Mouse (Mus musculus) intestine, embryonic 15.5 days (tissue): Measurements from ENCODE around the gene Nelfe. TPM values are rescaled to one million over a fixed set of nuclear protein-coding genes. Genes with fewer than 3 reads are reported as not detected.
"Not testable (repeated sequence)": the region's sequence is repeated elsewhere in the genome, so short reads cannot be mapped to it uniquely, and the experiment has no call there.

Experiments used
- ATAC-seq: fragments of 200-750 bp; cut with Nextera tagmentation; 2 replicates; pipeline ENCODE4 v1.8.0; 2017; ENCODE audit warnings: moderate TSS enrichment, moderate library complexity
- H3K27ac ChIP-seq: fragments of 300-500 bp; sonication (generic); 2 replicates; pipeline ENCODE4 v1.5.1; 2015; ENCODE audit warnings: mild to moderate bottlenecking, inconsistent platforms
- H3K27me3 ChIP-seq: fragments of 300-500 bp; sonication (generic); replicated peaks from 2 replicates; pipeline ENCODE4 v1.6.1; 2015; ENCODE audit warnings: inconsistent platforms
- H3K36me3 ChIP-seq: fragments of 300-500 bp; sonication (generic); 2 replicates; pipeline ENCODE4 v1.6.1; 2015; ENCODE audit warnings: inconsistent platforms
- H3K4me1 ChIP-seq: fragments of 300-500 bp; sonication (generic); replicated peaks from 2 replicates; pipeline ENCODE4 v1.6.1; 2015; ENCODE audit warnings: inconsistent platforms
- H3K4me2 ChIP-seq: fragments of 300-500 bp; sonication (generic); replicated peaks from 2 replicates; pipeline ENCODE4 v1.6.1; 2015; ENCODE audit warnings: mild to moderate bottlenecking, inconsistent platforms
- H3K4me3 ChIP-seq: fragments of 300-500 bp; sonication (generic); replicated peaks from 2 replicates; pipeline ENCODE4 v1.5.1; 2015; ENCODE audit warnings: inconsistent platforms
- H3K9ac ChIP-seq: fragments of 300-500 bp; sonication (generic); 2 replicates; pipeline ENCODE4 v1.6.1; 2015; ENCODE audit warnings: inconsistent platforms
- H3K9me3 ChIP-seq: fragments of 300-500 bp; sonication (generic); 2 replicates; pipeline ENCODE4 v1.6.1; 2016; ENCODE audit warnings: inconsistent platforms
- WGBS: fragments of 180-500 bp; shearing (Covaris S2); methylation state at CpG from one replicate; pipeline ENCODE4 v1.1.7; 2015; 5-methylcytosine and 5-hydroxymethylcytosine counted together
- polyA plus RNA-seq: library from polyadenylated mRNA; unstranded; fragments of >200 nt; fragmentation: Nextera tagmentation; extraction: Ambion mirVana; gene quantifications from 2 replicates; pipeline ENCODE4 v1.2.1, GENCODE M21; 2015

Nelfe gene
- polyA plus RNA-seq, 1 experiment from 2014 or later: 98.4 TPM

- WGBS: 14% methylated on average over 10 of the region's 10 CpGs
- Histone ChIP-seq H3K4me1 (peaks cover 29% of the 10 kb centered on the region), H3K27ac (peak overlapping the region; percentile 96), H3K9me3 (no peaks in the 10 kb centered on the region), H3K4me3 (peak overlapping the region; percentile 97), H3K36me3 (peaks cover 12% of the 10 kb centered on the region), H3K27me3 (no peaks in the 10 kb centered on the region), H3K4me2 (peak overlapping the region; percentile 76), H3K9ac (peak overlapping the region; percentile 94)
- ATAC-seq: 0 out of 2 replicates have a peak, but pooled peaks have one; percentile 9
Measured at GRCm38 (mm10) chr17:34897373-34898159, 47.4 kb downstream of the Nelfe start.

GRCm38 (mm10) chr17:34898160-34898586 is 48.0 kb downstream of the Nelfe start, which contains the start of the genes C2 and Ehmt2:
Gene C2 (minus strand): TSS chr17:34898265.
Gene Ehmt2 (plus strand): TSS chr17:34898469.
- H3K9ac ChIP-seq: peak within 1 kb of the TSS; percentile 94
- whole genome bisulfite sequencing: under 1% methylated on average over 35 of the region's 44 CpGs
- no peaks in the 10 kb centered on the region for H3K27me3 ChIP-seq
- peak within 1 kb of the TSS; percentile 96 for H3K27ac ChIP-seq
- H3K9me3 ChIP-seq: no peaks in the 10 kb centered on the region
- H3K4me2 ChIP-seq: peak within 1 kb of the TSS; percentile 76
- peak; percentile 57 for ATAC-seq
- H3K4me3 ChIP-seq: peak within 1 kb of the TSS; percentile 97
- H3K36me3 ChIP-seq: peaks cover 17% of the 10 kb centered on the region
- peaks cover 26% of the 10 kb centered on the region for H3K4me1 ChIP-seq

GRCm38 (mm10) chr17:34898706-34899052 is 48.5 kb downstream of the Nelfe start:
- WGBS: 0% methylated on average over 7 of the region's 47 CpGs
- peak overlapping the region; percentile 96 for H3K27ac ChIP-seq
- peaks cover 24% of the 10 kb centered on the region for H3K4me1 ChIP-seq
- H3K4me3 ChIP-seq: peak overlapping the region; percentile 97
- peak; percentile 5; the same call in 1 of the 2 replicates for ATAC-seq
- peak overlapping the region; percentile 76 for H3K4me2 ChIP-seq
- no peaks in the 10 kb centered on the region for H3K27me3 ChIP-seq
- peak overlapping the region; percentile 94 for H3K9ac ChIP-seq
- H3K9me3 ChIP-seq: no peaks in the 10 kb centered on the region
- H3K36me3 ChIP-seq: peaks cover 22% of the 10 kb centered on the region

GRCm38 (mm10) chr17:34899053-34899889 is 49.1 kb downstream of the Nelfe start:
- H3K4me2 ChIP-seq: peak overlapping the region; percentile 76
- H3K27me3 ChIP-seq: no peaks in the 10 kb centered on the region
- peak overlapping the region; percentile 94 for H3K9ac ChIP-seq
- WGBS: under 1% methylated on average over 42 of the region's 45 CpGs
- H3K9me3 ChIP-seq: no peaks in the 10 kb centered on the region
- H3K4me1 ChIP-seq: peaks cover 21% of the 10 kb centered on the region
- H3K27ac ChIP-seq: peak overlapping the region; percentile 96
- H3K36me3 ChIP-seq: peaks cover 25% of the 10 kb centered on the region
- peak overlapping the region; percentile 97 for H3K4me3 ChIP-seq
- ATAC-seq: peak; percentile 6

GRCm38 (mm10) chr17:34899890-34900243 is 49.7 kb downstream of the Nelfe start:
- no peak for ATAC-seq
- 2% methylated on average over 5 of the region's 5 CpGs for WGBS

GRCm38 (mm10) chr17:34900826-34901225 is 50.6 kb downstream of the Nelfe start:
- Histone ChIP-seq H3K4me1 (peaks cover 15% of the 10 kb centered on the region), H3K4me2 (peak overlapping the region; percentile 76; the same call in 1 of the 2 replicates), H3K36me3 (peaks cover 34% of the 10 kb centered on the region)
- H3K9ac ChIP-seq, H3K4me3 ChIP-seq, H3K27ac ChIP-seq, H3K27me3 ChIP-seq, H3K9me3 ChIP-seq, ATAC-seq: not testable (repeated sequence)

More at GRCm38 (mm10) chr17:34899890-34900243, 49.7 kb downstream of the Nelfe start:
- Histone ChIP-seq H3K4me2 (peak overlapping the region; percentile 76), H3K27me3 (no peaks in the 10 kb centered on the region), H3K4me1 (peaks cover 21% of the 10 kb centered on the region), H3K36me3 (peaks cover 26% of the 10 kb centered on the region), H3K9ac (peak overlapping the region; percentile 94), H3K27ac (peak overlapping the region; percentile 96), H3K9me3 (no peaks in the 10 kb centered on the region), H3K4me3 (peak overlapping the region; percentile 97)

GRCm38 (mm10) chr17:34901948-34902347 is 51.8 kb downstream of the Nelfe start:
- H3K27ac ChIP-seq: not testable (repeated sequence)
- WGBS: 89% methylated on average over 9 of the region's 10 CpGs
- peaks cover 38% of the 10 kb centered on the region for H3K36me3 ChIP-seq

GRCm38 (mm10) chr17:34902895-34903294 is 52.7 kb downstream of the Nelfe start:
- H3K9ac ChIP-seq: no peak overlapping the region
- H3K9me3 ChIP-seq: no peaks in the 10 kb centered on the region
- no peak overlapping the region for H3K4me2 ChIP-seq
- WGBS: 83% methylated on average over 9 of the region's 9 CpGs
- H3K36me3 ChIP-seq: peaks cover 47% of the 10 kb centered on the region
- H3K27ac ChIP-seq: no peak overlapping the region
- 0 out of 2 replicates have a peak, but pooled peaks cover 1% of the 10 kb centered on the region for H3K4me1 ChIP-seq
- no peak overlapping the region for H3K4me3 ChIP-seq
- no peaks in the 10 kb centered on the region for H3K27me3 ChIP-seq
- ATAC-seq: no peak

More at GRCm38 (mm10) chr17:34901948-34902347, 51.8 kb downstream of the Nelfe start:
- not testable (repeated sequence) for H3K4me3 ChIP-seq, H3K4me1 ChIP-seq, H3K4me2 ChIP-seq, ATAC-seq, H3K9me3 ChIP-seq, H3K9ac ChIP-seq, H3K27me3 ChIP-seq

Other genes starting within 250 kb of the Nelfe start
- gene Rnf5, start 246.7 kb upstream of the Nelfe start, polyA plus RNA-seq: 165 and 174 TPM in 2 replicates
- 51.2 and 60.8 TPM in 2 replicates for gene Agpat1, start 246.1 kb upstream of the Nelfe start, polyA plus RNA-seq
- gene Egfl8, start 234.4 kb upstream of the Nelfe start, polyA plus RNA-seq: 3.0 and 3.4 TPM in 2 replicates
- 27.8 and 29.6 TPM in 2 replicates for gene Ppt2, start 221.9 kb upstream of the Nelfe start, polyA plus RNA-seq
- 0.40 and 0.49 TPM in 2 replicates for gene Prrt1, start 220.9 kb upstream of the Nelfe start, polyA plus RNA-seq
- gene Fkbpl, start 205.6 kb upstream of the Nelfe start, polyA plus RNA-seq: 12.1 and 13.7 TPM in 2 replicates
- 67.5 and 68.2 TPM in 2 replicates for gene Atf6b, start 203.2 kb upstream of the Nelfe start, polyA plus RNA-seq
- gene Tnxb, start 179.9 kb upstream of the Nelfe start, polyA plus RNA-seq: 1.1 and 1.3 TPM in 2 replicates
- gene C4b, start 106.5 kb upstream of the Nelfe start, polyA plus RNA-seq: 0.33 and 1.4 TPM in 2 replicates
- 0.38 and 18.1 TPM in 2 replicates for gene Cyp21a1, start 45.8 kb upstream of the Nelfe start, polyA plus RNA-seq
- 25.1 and 30.3 TPM in 2 replicates for gene Stk19, start 13.4 kb upstream of the Nelfe start, polyA plus RNA-seq
- 51.8 and 58.6 TPM in 2 replicates for gene Dxo, start 13.4 kb upstream of the Nelfe start, polyA plus RNA-seq
- 39.9 and 42.5 TPM in 2 replicates for gene Skiv2l, start 181 bp upstream of the Nelfe start, polyA plus RNA-seq
- 52.1 and 63.5 TPM in 2 replicates for gene Cfb, start 12.1 kb downstream of the Nelfe start, polyA plus RNA-seq
- gene Zbtb12, start 29.1 kb downstream of the Nelfe start, polyA plus RNA-seq: 2.5 and 2.8 TPM in 2 replicates
- not detected in 2 replicates for gene Gm20547, start 31.7 kb downstream of the Nelfe start, polyA plus RNA-seq
- 14.9 and 16.0 TPM in 2 replicates for gene C2, start 47.9 kb downstream of the Nelfe start, polyA plus RNA-seq
- 61.2 and 67.6 TPM in 2 replicates for gene Ehmt2, start 48.1 kb downstream of the Nelfe start, polyA plus RNA-seq
- gene Slc44a4, start 64.1 kb downstream of the Nelfe start, polyA plus RNA-seq: 56.2 and 60.4 TPM in 2 replicates
- 118 and 134 TPM in 2 replicates for gene Neu1, start 80.9 kb downstream of the Nelfe start, polyA plus RNA-seq
- gene Hspa1b, start 108.8 kb downstream of the Nelfe start, polyA plus RNA-seq: 0.43 TPM in 2 replicates
- gene Gm20481, start 119.5 kb downstream of the Nelfe start, polyA plus RNA-seq: not detected in 2 replicates
- gene Hspa1a, start 121.8 kb downstream of the Nelfe start, polyA plus RNA-seq: 6.2 and 6.3 TPM in 2 replicates
- 0.16 and 0.78 TPM in 2 replicates for gene Hspa1l, start 122.3 kb downstream of the Nelfe start, polyA plus RNA-seq
- gene Lsm2, start 131.5 kb downstream of the Nelfe start, polyA plus RNA-seq: 187 and 190 TPM in 2 replicates
- gene Vars, start 150.6 kb downstream of the Nelfe start, polyA plus RNA-seq: 117 and 141 TPM in 2 replicates
- gene Vwa7, start 166.2 kb downstream of the Nelfe start, polyA plus RNA-seq: 0.21 and 0.35 TPM in 2 replicates
- 11.4 and 13.5 TPM in 2 replicates for gene Sapcd1, start 177.6 kb downstream of the Nelfe start, polyA plus RNA-seq
- 3.0 and 3.1 TPM in 2 replicates for gene Msh5, start 196.4 kb downstream of the Nelfe start, polyA plus RNA-seq
- 385 and 387 TPM in 2 replicates for gene Clic1, start 199.6 kb downstream of the Nelfe start, polyA plus RNA-seq
- gene Ddah2, start 208.6 kb downstream of the Nelfe start, polyA plus RNA-seq: 185 and 190 TPM in 2 replicates
- gene Ly6g6c, start 215.0 kb downstream of the Nelfe start, polyA plus RNA-seq: not detected in 2 replicates
- gene Mpig6b, start 215.8 kb downstream of the Nelfe start, polyA plus RNA-seq: 0.23 and 0.35 TPM in 2 replicates
- 1.9 and 2.6 TPM in 2 replicates for gene Ly6g6e, start 226.5 kb downstream of the Nelfe start, polyA plus RNA-seq
- gene Ly6g6d, start 227.7 kb downstream of the Nelfe start, polyA plus RNA-seq: 5.8 and 5.9 TPM in 2 replicates
- gene Ly6g6f, start 235.2 kb downstream of the Nelfe start, polyA plus RNA-seq: 0.24 and 0.33 TPM in 2 replicates
- gene Abhd16a, start 238.9 kb downstream of the Nelfe start, polyA plus RNA-seq: 92.1 and 96.4 TPM in 2 replicates